Mouse (Mus musculus) ES-Bruce4 (cell line): ENCODE results near the gene Cdh4.

Experiments
- CTCF ChIP-seq: IDR thresholded peaks from one replicate; pipeline ENCODE4 v1.8.1; 2011; ENCODE audit warnings: low read depth, low read length
- EP300 ChIP-seq: IDR thresholded peaks from 2 replicates; pipeline ENCODE4 v1.6.1; 2011; ENCODE audit warnings: low read depth, low read length; ENCODE audit not compliant: insufficient read depth
- POLR2A ChIP-seq: IDR thresholded peaks from one replicate; pipeline ENCODE4 v1.8.1; 2011; ENCODE audit warnings: low read length; ENCODE audit not compliant: insufficient read depth

DNA sequence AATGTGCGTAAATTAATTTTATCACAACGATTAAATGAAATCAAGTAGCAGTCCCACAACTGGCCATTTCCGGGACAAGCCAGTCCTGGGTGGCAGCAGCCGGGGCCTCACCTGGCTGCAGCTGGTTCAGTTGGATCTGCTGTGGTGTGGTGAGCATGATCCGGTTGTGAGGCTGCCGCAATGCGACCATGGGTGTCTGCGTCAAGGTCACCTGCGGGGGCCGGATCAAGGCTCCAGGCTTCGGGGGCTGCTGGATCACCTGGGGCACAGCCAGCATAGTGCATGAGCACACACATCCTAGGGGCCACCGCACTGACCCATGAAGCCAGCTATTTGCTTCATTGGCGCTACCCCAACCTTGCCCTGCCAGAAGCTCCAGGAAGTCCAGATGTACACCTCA is 486.9 kb downstream of the Cdh4 start:
- TF ChIP-seq CTCF, result no peak
- TF ChIP-seq POLR2A, result no peak
- no peak for TF ChIP-seq EP300
